Mouse (Mus musculus) hindbrain, embryonic 15.5 days (tissue): ENCODE results near the gene Raly. TPM values are rescaled to one million over a fixed set of nuclear protein-coding genes. Genes with fewer than 3 reads are reported as not detected.
A peak's percentile ranks its signal among the peaks of the same experiment; 100 is the strongest.

ENCODE experiments used
- ATAC-seq: fragments of 200-750 bp; cut with Nextera tagmentation; 2 replicates; pipeline ENCODE4 v1.8.0; 2017; ENCODE audit warnings: low read depth, moderate number of reproducible peaks, moderate TSS enrichment; ENCODE audit not compliant: low FRiP score
- H3K27ac ChIP-seq: fragments of 300-500 bp; sonication (generic); replicated peaks from 2 replicates; pipeline ENCODE4 v1.5.1; 2015; ENCODE audit warnings: mild to moderate bottlenecking, inconsistent platforms
- H3K27me3 ChIP-seq: fragments of 300-500 bp; sonication (generic); 2 replicates; pipeline ENCODE4 v1.6.1; 2015; ENCODE audit warnings: control low read depth, inconsistent platforms
- H3K36me3 ChIP-seq: fragments of 300-500 bp; sonication (generic); 2 replicates; pipeline ENCODE4 v1.6.1; 2015; ENCODE audit warnings: control low read depth, inconsistent platforms
- H3K4me1 ChIP-seq: fragments of 300-500 bp; sonication (generic); replicated peaks from 2 replicates; pipeline ENCODE4 v1.6.1; 2015; ENCODE audit warnings: control low read depth, inconsistent platforms
- H3K4me2 ChIP-seq: fragments of 300-500 bp; sonication (generic); 2 replicates; pipeline ENCODE4 v1.6.1; 2015; ENCODE audit warnings: moderate library complexity, mild to moderate bottlenecking, inconsistent platforms
- H3K4me3 ChIP-seq: fragments of 300-500 bp; sonication (generic); 2 replicates; pipeline ENCODE4 v1.5.1; 2015; ENCODE audit warnings: mild to moderate bottlenecking, inconsistent platforms
- H3K9ac ChIP-seq: fragments of 300-500 bp; sonication (generic); 2 replicates; pipeline ENCODE4 v1.6.1; 2015; ENCODE audit warnings: inconsistent platforms
- H3K9me3 ChIP-seq: fragments of 300-500 bp; sonication (generic); 2 replicates; pipeline ENCODE4 v1.6.1; 2016; ENCODE audit warnings: control low read depth, inconsistent platforms
- WGBS: fragments of 180-500 bp; shearing (Covaris S2); methylation state at CpG from one replicate; pipeline ENCODE4 v1.1.7; 2015; 5-methylcytosine and 5-hydroxymethylcytosine counted together
- polyA plus RNA-seq: library from polyadenylated mRNA; unstranded; fragments of >200 nt; fragmentation: Nextera tagmentation; extraction: Ambion mirVana; gene quantifications from 2 replicates; pipeline ENCODE4 v1.2.1, GENCODE M21; 2015

The Raly gene
- polyA plus RNA-seq, 1 experiment from 2014 or later = 29.4 TPM

- H3K9ac ChIP-seq = no peak overlapping the region
- H3K27ac ChIP-seq = no peak overlapping the region
- no peaks in the 10 kb centered on the region for H3K4me1 ChIP-seq
- no peak for ATAC-seq
- no peak overlapping the region for H3K4me3 ChIP-seq
- H3K9me3 ChIP-seq = no peaks in the 10 kb centered on the region
- H3K36me3 ChIP-seq = no peaks in the 10 kb centered on the region
- no peaks in the 10 kb centered on the region for H3K27me3 ChIP-seq
- H3K4me2 ChIP-seq = no peak overlapping the region
- WGBS = 87% methylated on average over 9 of the region's 9 CpGs
These were observed 25.9 kb upstream of the Raly start for GRCm38 (mm10) chr2:154764828-154765497.

GRCm38 (mm10) chr2:154765554-154766008 is 25.3 kb upstream of the Raly start:
- Histone ChIP-seq H3K9ac (no peak overlapping the region), H3K27ac (no peak overlapping the region), H3K4me3 (no peak overlapping the region), H3K4me2 (no peak overlapping the region), H3K36me3 (no peaks in the 10 kb centered on the region), H3K27me3 (no peaks in the 10 kb centered on the region), H3K9me3 (no peaks in the 10 kb centered on the region), H3K4me1 (no peaks in the 10 kb centered on the region)
- no peak for ATAC-seq
- WGBS = 78% methylated on average over 8 of the region's 8 CpGs

- H3K27me3 ChIP-seq = no peaks in the 10 kb centered on the region
- no peak for ATAC-seq
- no peaks in the 10 kb centered on the region for H3K36me3 ChIP-seq
- no peaks in the 10 kb centered on the region for H3K4me1 ChIP-seq
- H3K4me2 ChIP-seq = no peak overlapping the region
- H3K27ac ChIP-seq = no peak overlapping the region
- H3K9ac ChIP-seq = no peak overlapping the region
- H3K4me3 ChIP-seq = no peak overlapping the region
- 92% methylated on average over 6 of the region's 6 CpGs for WGBS
- no peaks in the 10 kb centered on the region for H3K9me3 ChIP-seq
These were observed 23.8 kb upstream of the Raly start for GRCm38 (mm10) chr2:154767051-154767450.

GRCm38 (mm10) chr2:154769930-154770329 is 21.0 kb upstream of the Raly start, which contains the start of gene Gm14214:
Gm14214 (minus strand) TSS chr2:154770030.
- no peaks in the 10 kb centered on the region for H3K36me3 ChIP-seq
- no peak for ATAC-seq
- no peak within 1 kb of the TSS for H3K9ac ChIP-seq

GRCm38 (mm10) chr2:154771604-154772003 is 19.3 kb upstream of the Raly start:
- no peak overlapping the region for H3K27ac ChIP-seq
- no peak overlapping the region for H3K9ac ChIP-seq
- H3K4me1 ChIP-seq = no peaks in the 10 kb centered on the region
- no peaks in the 10 kb centered on the region for H3K36me3 ChIP-seq
- H3K9me3 ChIP-seq = no peaks in the 10 kb centered on the region
- H3K27me3 ChIP-seq = no peaks in the 10 kb centered on the region
- no peak for ATAC-seq
- no peak overlapping the region for H3K4me2 ChIP-seq
- 74% methylated on average over 8 of the region's 8 CpGs for WGBS
- no peak overlapping the region for H3K4me3 ChIP-seq

More at GRCm38 (mm10) chr2:154769930-154770329, 21.0 kb upstream of the Raly start, which contains the start of gene Gm14214:
- no peak within 1 kb of the TSS for H3K4me3 ChIP-seq
- H3K27me3 ChIP-seq = no peaks in the 10 kb centered on the region
- no peaks in the 10 kb centered on the region for H3K4me1 ChIP-seq
- no peaks in the 10 kb centered on the region for H3K9me3 ChIP-seq
- no peak within 1 kb of the TSS for H3K27ac ChIP-seq
- H3K4me2 ChIP-seq = no peak within 1 kb of the TSS

GRCm38 (mm10) chr2:154774032-154774431 is 16.9 kb upstream of the Raly start:
- no peak for ATAC-seq
- H3K36me3 ChIP-seq = no peaks in the 10 kb centered on the region
- 94% methylated on average over 1 of the region's 1 CpGs for WGBS
- no peak overlapping the region for H3K4me3 ChIP-seq
- H3K9me3 ChIP-seq = no peaks in the 10 kb centered on the region
- H3K27ac ChIP-seq = no peak overlapping the region
- no peaks in the 10 kb centered on the region for H3K27me3 ChIP-seq
- no peak overlapping the region for H3K9ac ChIP-seq
- no peaks in the 10 kb centered on the region for H3K4me1 ChIP-seq
- H3K4me2 ChIP-seq = no peak overlapping the region

GRCm38 (mm10) chr2:154776496-154776895 is 14.4 kb upstream of the Raly start:
- no peaks in the 10 kb centered on the region for H3K9me3 ChIP-seq
- H3K4me3 ChIP-seq = no peak overlapping the region
- H3K9ac ChIP-seq = no peak overlapping the region
- no peak overlapping the region for H3K27ac ChIP-seq
- no peaks in the 10 kb centered on the region for H3K36me3 ChIP-seq
- H3K4me2 ChIP-seq = no peak overlapping the region
- H3K27me3 ChIP-seq = no peaks in the 10 kb centered on the region
- H3K4me1 ChIP-seq = no peaks in the 10 kb centered on the region
- no peak for ATAC-seq
- 80% methylated on average over 7 of the region's 7 CpGs for WGBS

- 76% methylated on average over 3 of the region's 3 CpGs for WGBS
- H3K4me3 ChIP-seq = no peak overlapping the region
These were observed 11.2 kb upstream of the Raly start for GRCm38 (mm10) chr2:154779648-154780047.

GRCm38 (mm10) chr2:154782361-154782760 is 8.5 kb upstream of the Raly start:
- no peaks in the 10 kb centered on the region for H3K27me3 ChIP-seq
- ATAC-seq = no peak
- 65% methylated on average over 4 of the region's 4 CpGs for WGBS
- no peak overlapping the region for H3K4me2 ChIP-seq
- peaks cover 13% of the 10 kb centered on the region for H3K4me1 ChIP-seq
- H3K36me3 ChIP-seq = no peaks in the 10 kb centered on the region
- no peak overlapping the region for H3K4me3 ChIP-seq
- no peaks in the 10 kb centered on the region for H3K9me3 ChIP-seq
- no peak overlapping the region for H3K9ac ChIP-seq
- H3K27ac ChIP-seq = no peak overlapping the region

More at GRCm38 (mm10) chr2:154779648-154780047, 11.2 kb upstream of the Raly start:
- ATAC-seq = no peak
- peaks cover 5% of the 10 kb centered on the region; the same call in 1 of the 2 replicates for H3K4me1 ChIP-seq
- no peak overlapping the region for H3K9ac ChIP-seq
- H3K36me3 ChIP-seq = no peaks in the 10 kb centered on the region
- no peaks in the 10 kb centered on the region for H3K9me3 ChIP-seq
- no peak overlapping the region for H3K27ac ChIP-seq
- H3K4me2 ChIP-seq = no peak overlapping the region
- no peaks in the 10 kb centered on the region for H3K27me3 ChIP-seq

- Histone ChIP-seq H3K9me3 (no peaks in the 10 kb centered on the region), H3K4me1 (peaks cover 13% of the 10 kb centered on the region), H3K27me3 (no peaks in the 10 kb centered on the region), H3K27ac (no peak overlapping the region), H3K36me3 (no peaks in the 10 kb centered on the region), H3K4me2 (no peak overlapping the region), H3K4me3 (no peak overlapping the region), H3K9ac (no peak overlapping the region)
- 51% methylated on average over 17 of the region's 17 CpGs for WGBS
- ATAC-seq = peak; percentile 32; the same call in 1 of the 2 replicates
These were observed 7.8 kb upstream of the Raly start for GRCm38 (mm10) chr2:154782856-154783650.

- Histone ChIP-seq H3K36me3 (no peaks in the 10 kb centered on the region), H3K9me3 (no peaks in the 10 kb centered on the region), H3K4me3 (no peak overlapping the region), H3K4me1 (peaks cover 18% of the 10 kb centered on the region), H3K4me2 (no peak overlapping the region), H3K27ac (0 out of 2 replicates have a peak overlapping the region, but pooled peaks have one; percentile 25), H3K27me3 (no peaks in the 10 kb centered on the region), H3K9ac (no peak overlapping the region)
- 53% methylated on average over 3 of the region's 3 CpGs for WGBS
- no peak for ATAC-seq
These were observed 5.6 kb upstream of the Raly start for GRCm38 (mm10) chr2:154785284-154785683.

- Histone ChIP-seq H3K4me3 (no peak overlapping the region), H3K36me3 (no peaks in the 10 kb centered on the region), H3K4me2 (no peak overlapping the region), H3K27ac (no peak overlapping the region), H3K4me1 (peaks cover 18% of the 10 kb centered on the region), H3K27me3 (no peaks in the 10 kb centered on the region), H3K9ac (no peak overlapping the region), H3K9me3 (no peaks in the 10 kb centered on the region)
- ATAC-seq = no peak
- WGBS = 49% methylated on average over 3 of the region's 3 CpGs
These were observed 4.7 kb upstream of the Raly start for GRCm38 (mm10) chr2:154786187-154786586.
